Mouse (Mus musculus): Measurements from ENCODE around the gene Maml2. TPM values are rescaled to one million over a fixed set of nuclear protein-coding genes. Genes with fewer than 3 reads are reported as not detected.

The Maml2 gene
- polyA plus RNA-seq, 1 experiment from 2014 or later: 11.4 TPM

GRCm38 (mm10) chr9:13497016-13497415 is 199.3 kb downstream of the Maml2 start:
- no peak overlapping the region for H3K4me2 ChIP-seq (replicated peaks; ENCODE audit: low read depth, low read length)
- H3K9ac ChIP-seq (ENCODE audit: low read depth, low read length): no peak overlapping the region
- no peak for ATAC-seq (ENCODE audit: low FRiP score)
- no peaks in the 10 kb centered on the region for H3K4me1 ChIP-seq (replicated peaks; ENCODE audit: control insufficient read depth, insufficient read depth, low read length)
- WGBS: 64% methylated on average over 3 of the region's 3 CpGs
- no peaks in the 10 kb centered on the region for H3K27me3 ChIP-seq (ENCODE audit: control insufficient read depth, insufficient read depth, low read length)
- no peak overlapping the region for H3K27ac ChIP-seq (ENCODE audit: low read depth, low read length)
- H3K36me3 ChIP-seq (ENCODE audit: control insufficient read depth, insufficient read depth, low read length): no peaks in the 10 kb centered on the region
- H3K9me3 ChIP-seq (ENCODE audit: control insufficient read depth, low read length): no peaks in the 10 kb centered on the region
- DNase-seq (ENCODE audit: low spot score): no peak
- no peak overlapping the region for H3K4me3 ChIP-seq (ENCODE audit: low read depth, low read length)

- DNase-seq (ENCODE audit: low spot score) (no peak), ATAC-seq (ENCODE audit: low FRiP score) (no peak)
- no peaks in the 10 kb centered on the region for H3K27me3 ChIP-seq (ENCODE audit: control insufficient read depth, insufficient read depth, low read length)
- H3K27ac ChIP-seq (ENCODE audit: low read depth, low read length): no peak overlapping the region
- H3K9ac ChIP-seq (ENCODE audit: low read depth, low read length): no peak overlapping the region
- H3K4me3 ChIP-seq (ENCODE audit: low read depth, low read length): no peak overlapping the region
- no peaks in the 10 kb centered on the region for H3K4me1 ChIP-seq (replicated peaks; ENCODE audit: control insufficient read depth, insufficient read depth, low read length)
- no peak overlapping the region for H3K4me2 ChIP-seq (replicated peaks; ENCODE audit: low read depth, low read length)
- no peaks in the 10 kb centered on the region for H3K9me3 ChIP-seq (ENCODE audit: control insufficient read depth, low read length)
- no peaks in the 10 kb centered on the region for H3K36me3 ChIP-seq (ENCODE audit: control insufficient read depth, insufficient read depth, low read length)
- WGBS: 75% methylated on average over 7 of the region's 7 CpGs
Measured at GRCm38 (mm10) chr9:13497690-13498333, 200.1 kb downstream of the Maml2 start.

- ATAC-seq (ENCODE audit: low FRiP score) (no peak), DNase-seq (ENCODE audit: low spot score) (no peak)
- WGBS: 91% methylated on average over 5 of the region's 5 CpGs
- H3K9me3 ChIP-seq (ENCODE audit: control insufficient read depth, low read length): no peaks in the 10 kb centered on the region
- H3K27me3 ChIP-seq (ENCODE audit: control insufficient read depth, insufficient read depth, low read length): no peaks in the 10 kb centered on the region
- no peak overlapping the region for H3K4me2 ChIP-seq (replicated peaks; ENCODE audit: low read depth, low read length)
- no peak overlapping the region for H3K27ac ChIP-seq (ENCODE audit: low read depth, low read length)
- H3K4me1 ChIP-seq (replicated peaks; ENCODE audit: control insufficient read depth, insufficient read depth, low read length): no peaks in the 10 kb centered on the region
- H3K9ac ChIP-seq (ENCODE audit: low read depth, low read length): no peak overlapping the region
- H3K4me3 ChIP-seq (ENCODE audit: low read depth, low read length): no peak overlapping the region
- no peaks in the 10 kb centered on the region for H3K36me3 ChIP-seq (ENCODE audit: control insufficient read depth, insufficient read depth, low read length)
Measured at GRCm38 (mm10) chr9:13500045-13500444, 202.3 kb downstream of the Maml2 start.

GRCm38 (mm10) chr9:13505024-13505423 is 207.3 kb downstream of the Maml2 start:
- H3K27ac ChIP-seq (ENCODE audit: low read depth, low read length): no peak overlapping the region
- no peak overlapping the region for H3K4me2 ChIP-seq (replicated peaks; ENCODE audit: low read depth, low read length)
- 90% methylated on average over 4 of the region's 4 CpGs for WGBS
- no peaks in the 10 kb centered on the region for H3K27me3 ChIP-seq (ENCODE audit: control insufficient read depth, insufficient read depth, low read length)
- DNase-seq (ENCODE audit: low spot score) (no peak), ATAC-seq (ENCODE audit: low FRiP score) (no peak)
- no peaks in the 10 kb centered on the region for H3K9me3 ChIP-seq (ENCODE audit: control insufficient read depth, low read length)
- no peaks in the 10 kb centered on the region for H3K4me1 ChIP-seq (replicated peaks; ENCODE audit: control insufficient read depth, insufficient read depth, low read length)
- H3K4me3 ChIP-seq (ENCODE audit: low read depth, low read length): no peak overlapping the region
- H3K9ac ChIP-seq (ENCODE audit: low read depth, low read length): no peak overlapping the region
- H3K36me3 ChIP-seq (ENCODE audit: control insufficient read depth, insufficient read depth, low read length): no peaks in the 10 kb centered on the region

- Histone ChIP-seq H3K4me1 (replicated peaks; ENCODE audit: control insufficient read depth, insufficient read depth, low read length) (no peaks in the 10 kb centered on the region), H3K36me3 (ENCODE audit: control insufficient read depth, insufficient read depth, low read length) (no peaks in the 10 kb centered on the region), H3K9me3 (ENCODE audit: control insufficient read depth, low read length) (no peaks in the 10 kb centered on the region), H3K4me2 (replicated peaks; ENCODE audit: low read depth, low read length) (no peak overlapping the region), H3K27me3 (ENCODE audit: control insufficient read depth, insufficient read depth, low read length) (no peaks in the 10 kb centered on the region), H3K9ac (ENCODE audit: low read depth, low read length) (no peak overlapping the region), H3K4me3 (ENCODE audit: low read depth, low read length) (no peak overlapping the region), H3K27ac (ENCODE audit: low read depth, low read length) (no peak overlapping the region)
- 65% methylated on average over 6 of the region's 6 CpGs for WGBS
- ATAC-seq (ENCODE audit: low FRiP score): no peak
- no peak for DNase-seq (ENCODE audit: low spot score)
Measured at GRCm38 (mm10) chr9:13506956-13507821, 209.4 kb downstream of the Maml2 start.

GRCm38 (mm10) chr9:13507822-13508188 is 210.0 kb downstream of the Maml2 start:
- 94% methylated on average over 9 of the region's 9 CpGs for WGBS
- DNase-seq (ENCODE audit: low spot score) (no peak), ATAC-seq (ENCODE audit: low FRiP score) (no peak)
- Histone ChIP-seq H3K36me3 (ENCODE audit: control insufficient read depth, insufficient read depth, low read length) (no peaks in the 10 kb centered on the region), H3K9me3 (ENCODE audit: control insufficient read depth, low read length) (no peaks in the 10 kb centered on the region), H3K4me2 (replicated peaks; ENCODE audit: low read depth, low read length) (no peak overlapping the region), H3K27ac (ENCODE audit: low read depth, low read length) (no peak overlapping the region), H3K9ac (ENCODE audit: low read depth, low read length) (no peak overlapping the region), H3K27me3 (ENCODE audit: control insufficient read depth, insufficient read depth, low read length) (no peaks in the 10 kb centered on the region), H3K4me3 (ENCODE audit: low read depth, low read length) (no peak overlapping the region), H3K4me1 (replicated peaks; ENCODE audit: control insufficient read depth, insufficient read depth, low read length) (no peaks in the 10 kb centered on the region)

GRCm38 (mm10) chr9:13509751-13510150 is 212.0 kb downstream of the Maml2 start:
- H3K36me3 ChIP-seq (ENCODE audit: control insufficient read depth, insufficient read depth, low read length): no peaks in the 10 kb centered on the region
- no peaks in the 10 kb centered on the region for H3K27me3 ChIP-seq (ENCODE audit: control insufficient read depth, insufficient read depth, low read length)
- H3K4me1 ChIP-seq (replicated peaks; ENCODE audit: control insufficient read depth, insufficient read depth, low read length): no peaks in the 10 kb centered on the region
- H3K4me3 ChIP-seq (ENCODE audit: low read depth, low read length): no peak overlapping the region
- WGBS: 86% methylated on average over 6 of the region's 6 CpGs
- no peak overlapping the region for H3K4me2 ChIP-seq (replicated peaks; ENCODE audit: low read depth, low read length)
- no peak for ATAC-seq (ENCODE audit: low FRiP score)
- no peak overlapping the region for H3K27ac ChIP-seq (ENCODE audit: low read depth, low read length)
- no peak for DNase-seq (ENCODE audit: low spot score)
- H3K9ac ChIP-seq (ENCODE audit: low read depth, low read length): no peak overlapping the region
- no peaks in the 10 kb centered on the region for H3K9me3 ChIP-seq (ENCODE audit: control insufficient read depth, low read length)

- no peaks in the 10 kb centered on the region for H3K9me3 ChIP-seq (ENCODE audit: control insufficient read depth, low read length)
- H3K27me3 ChIP-seq (ENCODE audit: control insufficient read depth, insufficient read depth, low read length): no peaks in the 10 kb centered on the region
- no peak overlapping the region for H3K9ac ChIP-seq (ENCODE audit: low read depth, low read length)
- DNase-seq (ENCODE audit: low spot score) (no peak), ATAC-seq (ENCODE audit: low FRiP score) (no peak)
- 77% methylated on average over 5 of the region's 5 CpGs for WGBS
- H3K36me3 ChIP-seq (ENCODE audit: control insufficient read depth, insufficient read depth, low read length): no peaks in the 10 kb centered on the region
- H3K4me2 ChIP-seq (replicated peaks; ENCODE audit: low read depth, low read length): no peak overlapping the region
- H3K4me3 ChIP-seq (ENCODE audit: low read depth, low read length): no peak overlapping the region
- no peaks in the 10 kb centered on the region for H3K4me1 ChIP-seq (replicated peaks; ENCODE audit: control insufficient read depth, insufficient read depth, low read length)
- no peak overlapping the region for H3K27ac ChIP-seq (ENCODE audit: low read depth, low read length)
Measured at GRCm38 (mm10) chr9:13510621-13511369, 213.0 kb downstream of the Maml2 start.

All from hindbrain, embryonic 11.5 days (tissue).